Mouse (Mus musculus): ENCODE results near the gene Olfr739.

Olfr739 gene

DNA sequence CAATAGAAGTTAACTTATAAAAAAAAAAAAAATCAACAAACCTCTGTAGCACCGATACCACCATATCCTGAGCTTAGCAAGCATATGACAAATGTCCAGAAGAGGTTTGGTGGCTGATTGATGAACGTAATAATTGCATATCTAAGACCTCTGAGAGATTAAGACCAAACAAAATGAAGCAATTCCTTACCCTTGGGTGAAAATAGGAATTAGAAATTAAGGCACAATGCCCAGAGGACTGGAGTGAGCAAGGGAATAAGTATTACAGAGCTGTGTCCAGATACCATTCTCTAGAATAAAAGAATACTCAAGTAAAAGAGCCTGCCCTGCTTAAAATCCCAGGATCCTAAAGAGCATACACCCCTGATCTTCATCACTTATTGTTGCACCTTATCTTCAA is at the start of gene Olfr739:
TSS of gene Olfr739 (plus strand) at position 301 of the 400 bp plus-strand sequence.
- no peak for DNase-seq (ENCODE audit: low read depth)

DNA sequence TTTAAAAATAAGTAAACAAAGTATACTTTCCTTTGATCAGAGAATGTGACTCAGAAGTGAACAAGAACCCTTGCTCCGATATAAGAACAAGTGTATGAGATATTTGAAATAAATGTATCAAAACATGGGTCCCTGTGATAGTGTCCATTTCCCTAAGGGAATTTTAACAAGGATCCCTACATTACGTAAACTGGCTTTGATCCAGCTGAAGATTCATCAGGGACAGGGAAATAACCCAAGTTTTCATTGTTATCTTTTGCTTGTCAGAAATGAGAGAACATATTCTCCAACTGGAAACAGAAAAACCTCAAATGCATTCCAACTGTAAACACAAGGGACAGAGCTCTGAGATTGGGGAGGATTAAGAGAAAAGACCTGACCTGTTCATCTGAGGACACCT is 37.6 kb upstream of the Olfr739 start, which contains the start of gene Olfr736:
TSS of gene Olfr736 (plus strand) at position 301 of the 400 bp plus-strand sequence.
- no peak for DNase-seq (ENCODE audit: low read depth)

DNA sequence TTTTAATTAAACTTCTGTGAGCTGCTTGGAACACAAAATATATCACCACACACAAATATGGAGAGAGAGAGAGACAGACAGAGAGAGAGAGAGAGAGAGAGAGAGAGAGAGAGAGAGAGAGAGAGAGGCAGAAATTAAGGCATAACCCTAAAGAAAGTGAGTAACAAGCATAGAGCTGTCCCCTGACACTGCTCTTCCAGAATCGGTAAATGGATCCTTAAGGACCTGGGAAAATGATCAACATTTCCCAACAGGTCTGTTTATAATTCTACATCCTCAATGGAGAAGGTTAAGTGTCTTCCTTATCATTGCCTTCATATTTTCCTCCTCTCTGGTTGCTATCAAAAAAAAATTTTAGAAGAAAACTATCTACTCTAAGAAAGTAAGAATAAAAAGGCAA is 11.2 kb upstream of the Olfr739 start, which contains the start of gene Olfr738:
TSS of gene Olfr738 (plus strand) at position 301 of the 400 bp plus-strand sequence.
- no peak for DNase-seq (ENCODE audit: low read depth)

DNA sequence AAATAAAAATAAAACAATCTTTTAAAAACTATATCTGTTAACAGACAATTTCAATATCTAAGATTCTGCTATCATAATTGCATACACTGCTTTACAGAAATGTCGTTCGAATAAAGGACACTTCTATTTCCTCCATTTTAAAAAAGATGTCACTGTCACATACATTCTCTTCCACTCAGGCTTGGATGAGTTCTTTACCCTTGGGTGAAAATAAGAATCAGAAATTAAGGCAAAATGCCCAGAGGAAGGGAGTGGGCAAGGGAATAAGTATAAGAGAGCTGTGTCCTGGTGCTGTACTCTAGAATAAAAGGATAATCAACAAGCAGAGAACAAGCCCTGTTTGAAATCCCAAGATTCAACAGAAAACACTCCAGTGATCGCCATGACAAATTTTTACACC is 26.8 kb downstream of the Olfr739 start, which contains the start of gene Olfr740:
TSS of gene Olfr740 (plus strand) at position 301 of the 400 bp plus-strand sequence.
- DNase-seq (ENCODE audit: low read depth): no peak

DNA sequence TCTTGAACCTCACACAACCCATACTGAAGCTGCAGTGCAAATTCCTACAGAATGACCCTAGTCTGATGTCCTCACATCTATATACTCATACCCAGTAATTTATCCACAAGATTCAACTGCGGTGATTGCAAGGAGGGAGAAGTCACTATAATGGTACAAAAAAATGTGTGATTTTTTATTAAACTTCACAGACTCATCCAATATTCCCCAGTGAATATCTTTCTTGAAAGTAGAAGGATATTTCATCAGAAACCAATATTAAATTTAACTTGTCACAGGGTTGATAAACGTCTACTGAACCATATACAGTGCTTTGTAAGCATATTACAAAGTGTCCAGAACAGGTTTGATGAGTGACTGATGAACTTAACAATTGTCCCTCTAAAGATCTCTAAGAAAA is 54.0 kb downstream of the Olfr739 start, which contains the start of gene Olfr741:
TSS of gene Olfr741 (plus strand) at position 301 of the 400 bp plus-strand sequence.
- no peak for DNase-seq (ENCODE audit: low read depth)

Measured in NIH3T3 (cell line).